Mouse (Mus musculus) left cerebral cortex, postnatal 36 days (tissue): ENCODE data around the gene Cbll1. TPM values are rescaled to one million over a fixed set of nuclear protein-coding genes. Genes with fewer than 3 reads are reported as not detected.
"Not testable (repeated sequence)": the region's sequence is repeated elsewhere in the genome, so short reads cannot be mapped to it uniquely, and the experiment has no call there.

Source experiments
- DNase-seq, 2 experiments: peaks; one replicate each; pipeline ENCODE4 v3.0.0; 2021 to 2022; ENCODE audit warnings: low spot score in 2 of 2, mixed read lengths in 1 of 2
- intact Hi-C: fragments of 180-260 bp; cut with DNase I; formaldehyde crosslinking; loops from one replicate; pipeline ENCODE4 v1.15.1; 2025
- total RNA-seq, 2 experiments: library from RNA; stranded (reverse); gene quantifications; 2 replicates each; pipeline ENCODE4 v1.2.3; 2021

Cbll1 gene
- total RNA-seq, 2 experiments from 2014 or later, result 19.8 to 24.8 TPM

DNA sequence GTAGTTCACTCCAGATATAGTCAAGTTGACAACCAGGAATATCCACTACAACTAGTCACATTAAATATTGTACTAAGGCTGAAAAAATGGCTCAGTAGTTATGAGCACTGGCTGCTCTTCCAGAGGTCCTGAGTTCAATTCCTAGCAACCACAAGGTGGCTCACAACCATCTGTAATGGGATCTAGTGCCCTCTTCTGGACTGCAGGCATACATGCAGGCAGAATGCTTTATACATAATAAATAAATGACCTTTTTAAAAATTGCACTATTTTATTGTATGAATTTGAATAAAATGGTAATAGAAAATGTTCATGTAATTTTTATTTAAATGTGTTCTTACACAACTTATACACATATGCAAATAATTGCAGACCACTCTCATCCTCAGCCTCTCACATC lies 3.8 kb upstream of the Cbll1 start:
- intact Hi-C loops, result loop anchor here (10.0 kb wide), 1 partner anchor 132 kb away; the partner anchor contains the start of gene Bcap29

DNA sequence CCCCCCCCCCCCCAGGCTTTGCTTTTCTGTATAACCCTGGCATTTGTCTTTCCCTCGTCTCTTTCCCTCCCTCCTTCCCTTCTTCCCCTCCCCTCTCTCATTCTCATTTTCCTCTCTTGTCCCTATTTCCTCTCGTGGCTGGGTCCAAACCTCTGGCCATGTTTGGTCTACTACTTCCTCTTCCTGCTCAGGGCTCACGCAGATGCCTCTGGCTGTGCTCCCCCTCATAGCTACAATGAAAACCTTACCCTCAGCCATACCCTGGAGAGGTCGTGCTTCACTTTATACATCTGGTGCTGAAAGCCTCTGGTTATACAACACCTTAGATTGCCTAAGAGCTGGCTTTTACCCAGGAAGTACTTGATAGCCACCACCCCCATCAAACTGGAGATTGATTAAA lies 1.9 kb upstream of the Cbll1 start:
- intact Hi-C loops, result loop anchor here (10.0 kb wide), 1 partner anchor 134 kb away; the partner anchor contains the start of gene Bcap29
- no peak for DNase-seq

More for the DNA sequence above, 3.8 kb upstream of the Cbll1 start:
- DNase-seq, result no peak

DNA sequence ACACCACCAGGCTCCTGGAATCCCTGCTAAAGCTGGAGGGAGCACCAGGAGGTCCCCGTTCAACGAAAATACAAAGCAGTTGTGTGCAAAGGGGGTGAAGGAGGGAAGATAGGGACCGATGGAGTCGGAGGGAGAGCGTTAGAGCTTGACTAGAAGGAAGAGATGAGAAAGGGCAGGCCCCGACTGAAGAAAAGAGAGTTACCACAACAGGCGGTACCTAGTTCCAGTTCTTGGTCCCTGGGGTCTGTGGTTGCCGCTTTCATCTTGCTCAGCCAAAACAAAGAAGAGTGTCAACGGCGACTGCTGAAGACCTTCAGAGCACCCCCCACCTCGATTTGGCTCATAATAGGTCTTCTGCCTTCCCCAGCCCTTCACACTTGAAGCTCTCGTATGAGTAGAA lies 780 bp upstream of the Cbll1 start:
- no peak for DNase-seq
- intact Hi-C loops, result loop anchor here (10.0 kb wide), 1 partner anchor 135 kb away; the partner anchor contains the start of gene Bcap29

DNA sequence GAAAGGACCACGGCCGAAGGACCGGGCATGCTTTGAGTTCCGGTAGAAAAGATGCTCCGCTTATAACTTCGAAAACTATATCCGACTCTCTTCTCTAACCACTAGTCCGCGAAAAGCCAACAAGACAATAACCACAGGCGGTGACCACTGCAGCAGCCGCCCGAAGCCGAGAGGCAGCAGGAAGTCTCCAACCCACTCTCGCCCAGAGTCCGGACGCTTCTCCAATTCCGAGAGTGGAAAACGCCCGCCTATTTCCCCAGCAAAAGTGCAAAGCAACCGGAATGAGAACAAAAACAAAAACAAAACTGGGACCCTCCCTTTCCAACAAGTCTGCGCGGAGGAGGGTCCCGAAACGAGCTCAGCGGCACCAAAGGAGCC lies 491 bp downstream of the Cbll1 start:
- no peak for DNase-seq

DNA sequence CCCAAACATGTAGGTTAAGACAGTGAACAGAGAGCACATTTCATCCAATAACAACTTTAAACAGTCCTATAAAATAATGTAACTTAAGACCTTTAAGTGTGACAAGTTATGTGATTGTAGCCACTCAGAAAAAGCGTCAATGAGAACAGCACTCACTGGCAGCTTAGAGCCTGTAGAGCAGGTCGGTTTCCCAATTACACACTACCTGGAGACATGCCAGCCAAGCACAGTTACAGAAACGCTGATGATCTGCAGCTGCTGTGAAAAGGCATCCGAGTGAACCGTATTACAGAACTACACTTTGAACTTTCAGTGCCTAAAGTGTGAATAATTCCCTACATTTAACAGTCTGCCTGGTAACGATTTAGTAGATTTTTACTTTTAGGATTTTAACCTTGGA lies 13.0 kb downstream of the Cbll1 start:
- intact Hi-C loops, result no loop called here
- no peak for DNase-seq

More for the DNA sequence above, 491 bp downstream of the Cbll1 start:
- intact Hi-C loops, result loop anchor here (10.0 kb wide), 1 partner anchor 124 kb away; no protein-coding TSS in a partner anchor

DNA sequence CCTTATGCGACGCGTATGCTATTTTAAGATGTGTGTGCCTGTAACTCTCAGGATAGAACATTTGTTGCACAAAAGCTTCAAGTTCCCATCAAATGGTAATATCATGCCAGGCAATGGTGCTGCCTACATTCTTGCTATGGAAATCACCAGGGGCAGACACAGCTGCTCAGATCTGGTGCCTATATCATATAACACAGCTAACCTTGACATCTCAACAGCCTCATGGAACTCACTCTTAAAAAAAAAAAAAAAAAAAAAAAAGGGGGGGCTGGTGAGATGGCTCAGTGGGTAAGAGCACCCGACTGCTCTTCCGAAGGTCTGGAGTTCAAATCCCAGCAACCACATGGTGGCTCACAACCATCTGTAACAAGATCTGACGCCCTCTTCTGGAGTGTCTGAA lies 21.2 kb downstream of the Cbll1 start:
- DNase-seq, intact Hi-C loops: not testable (repeated sequence)

DNA sequence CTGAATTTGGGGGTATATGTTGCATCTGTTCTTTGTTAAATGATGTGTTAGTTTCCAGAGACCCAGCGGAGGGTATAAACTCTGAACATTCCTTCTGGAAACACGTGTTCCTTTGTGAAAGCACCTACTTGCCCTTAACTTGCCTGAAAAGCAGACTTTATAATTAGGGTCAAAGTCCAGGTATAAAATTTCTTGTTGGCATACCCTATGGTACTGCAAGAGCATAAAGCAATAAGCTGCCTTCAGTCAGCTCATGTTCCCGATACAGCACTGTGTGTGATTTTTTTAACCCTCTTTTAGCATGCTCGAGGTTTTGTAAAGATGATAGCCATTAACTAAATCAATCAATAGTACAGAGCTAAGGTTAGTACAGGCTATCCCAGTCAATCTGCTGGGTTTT lies 36.8 kb downstream of the Cbll1 start:
- intact Hi-C loops, result loop anchor here (10.0 kb wide), 1 partner anchor 88 kb away; no protein-coding TSS in a partner anchor
- no peak for DNase-seq

DNA sequence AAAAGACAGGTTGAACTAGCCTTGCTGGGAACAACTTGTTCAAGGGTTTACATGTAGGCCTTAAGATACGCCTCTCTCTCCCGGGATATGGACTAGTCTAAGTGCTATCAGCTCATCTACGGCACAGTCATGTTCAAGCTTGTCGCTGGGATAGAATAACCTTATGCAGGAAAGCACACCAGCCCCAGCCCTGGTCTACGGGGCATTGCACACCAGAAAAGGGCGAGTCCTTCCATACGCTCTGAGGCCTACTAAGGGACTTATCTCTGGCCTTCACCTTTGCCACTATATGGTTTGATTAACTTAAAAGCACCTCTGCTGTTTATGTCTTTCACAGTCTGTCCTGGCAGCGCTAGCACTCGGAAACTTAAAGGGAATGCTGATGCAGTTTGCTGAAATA lies 38.0 kb downstream of the Cbll1 start:
- intact Hi-C loops, result loop anchor here (10.0 kb wide), 1 partner anchor 87 kb away; no protein-coding TSS in a partner anchor

DNA sequence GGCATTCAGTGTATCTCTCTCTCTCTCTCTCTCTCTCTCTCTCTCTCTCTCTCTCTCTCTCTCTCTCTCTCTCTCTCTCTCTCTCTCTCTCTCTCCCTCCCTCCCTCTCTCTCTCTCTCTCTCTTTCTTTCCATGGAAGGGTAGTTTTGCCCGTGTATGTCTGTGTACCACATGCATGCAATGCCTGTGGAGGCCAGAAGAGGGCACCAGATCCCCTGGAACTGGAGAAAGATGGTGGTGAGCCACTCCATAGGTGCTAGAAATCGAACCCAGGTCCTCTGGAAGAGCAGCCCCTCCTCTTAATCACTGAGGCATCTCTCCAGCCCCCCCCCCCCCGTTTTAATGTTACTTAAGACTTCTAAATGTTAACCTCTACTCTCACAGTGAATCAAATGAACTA lies 39.1 kb downstream of the Cbll1 start:
- intact Hi-C loops, result loop anchor here (10.0 kb wide), 1 partner anchor 85 kb away; no protein-coding TSS in a partner anchor
- not testable (repeated sequence) for DNase-seq

More for the DNA sequence above, 38.0 kb downstream of the Cbll1 start:
- DNase-seq, result no peak

DNA sequence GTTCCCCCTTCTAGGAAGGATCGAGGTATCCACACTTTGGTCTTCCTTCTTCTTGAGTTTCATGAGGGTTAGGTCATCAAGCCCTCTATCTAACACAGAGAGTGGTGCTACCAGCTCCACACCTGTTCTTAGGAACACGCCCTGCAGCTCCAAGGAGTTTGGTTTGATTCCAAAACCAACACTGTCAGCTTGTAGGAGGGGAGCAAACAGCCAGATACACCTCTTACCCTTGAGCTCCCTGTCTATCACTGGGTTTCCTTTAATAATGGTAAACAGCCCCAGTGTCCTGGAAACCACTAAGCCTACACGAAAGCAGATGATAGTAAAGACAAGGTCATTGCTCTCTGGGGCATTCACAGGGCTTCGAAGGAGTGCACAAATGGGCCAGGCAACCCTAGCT lies 40.9 kb downstream of the Cbll1 start:
- DNase-seq, result no peak
- intact Hi-C loops, result no loop called here

DNA sequence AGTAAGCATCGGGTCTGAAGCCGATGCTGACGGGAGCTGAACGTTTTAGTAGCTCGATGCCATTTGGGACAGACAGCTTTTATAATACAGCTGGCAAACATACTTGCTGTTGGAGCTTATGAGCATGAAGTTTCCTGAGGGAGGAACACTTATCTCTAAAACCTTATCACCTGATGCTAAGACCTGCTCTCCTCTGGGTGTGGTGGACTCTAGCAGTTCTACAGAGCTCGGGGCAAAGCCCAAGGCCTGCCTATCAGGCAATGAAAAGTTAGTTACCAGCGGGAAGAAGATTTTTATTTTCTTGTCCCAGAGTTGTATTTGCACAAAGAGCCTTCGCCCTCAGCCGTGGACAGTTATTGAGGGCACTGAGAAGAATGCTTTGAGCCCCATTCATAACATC lies 43.1 kb downstream of the Cbll1 start:
- DNase-seq, result no peak
- intact Hi-C loops, result no loop called here

DNA sequence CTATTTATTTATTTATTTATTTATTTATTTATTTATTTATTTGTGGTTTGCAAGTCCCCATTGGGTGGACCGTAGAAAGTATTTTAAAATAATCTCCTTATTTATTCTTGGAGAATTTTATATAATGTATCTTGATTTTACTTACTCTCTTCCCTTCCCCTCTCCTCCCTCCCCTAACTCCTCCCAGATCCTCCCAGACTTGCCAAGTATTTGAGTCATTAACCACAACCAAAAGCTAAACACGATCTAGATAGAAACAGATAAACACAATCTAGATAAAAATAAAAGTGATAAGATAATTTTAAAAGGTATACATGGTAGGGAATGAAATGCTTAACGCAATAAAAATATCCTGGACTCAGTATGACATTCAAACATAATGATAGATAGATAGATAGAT lies 50.1 kb downstream of the Cbll1 start:
- intact Hi-C loops, result no loop called here
- DNase-seq, result no peak

DNA sequence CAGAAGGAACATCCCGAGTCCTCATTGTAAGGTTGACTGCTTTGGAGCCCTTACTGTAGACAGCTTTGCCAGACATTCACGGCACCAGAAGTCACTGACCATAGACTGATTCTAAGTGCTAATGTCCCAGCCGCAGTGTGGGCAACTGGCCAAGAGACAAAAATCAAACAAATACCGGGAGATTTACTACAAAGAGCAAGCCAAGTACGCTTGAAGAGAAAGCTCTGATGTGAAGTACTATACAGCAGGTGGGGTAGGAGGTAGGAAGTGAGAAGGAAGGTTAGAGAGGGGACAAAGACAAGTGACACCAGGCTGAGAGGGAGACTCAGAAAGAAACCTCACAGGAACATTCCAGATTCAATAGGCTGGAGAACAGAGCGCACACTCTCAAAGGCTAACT lies 54.6 kb downstream of the Cbll1 start:
- intact Hi-C loops, result no loop called here

DNA sequence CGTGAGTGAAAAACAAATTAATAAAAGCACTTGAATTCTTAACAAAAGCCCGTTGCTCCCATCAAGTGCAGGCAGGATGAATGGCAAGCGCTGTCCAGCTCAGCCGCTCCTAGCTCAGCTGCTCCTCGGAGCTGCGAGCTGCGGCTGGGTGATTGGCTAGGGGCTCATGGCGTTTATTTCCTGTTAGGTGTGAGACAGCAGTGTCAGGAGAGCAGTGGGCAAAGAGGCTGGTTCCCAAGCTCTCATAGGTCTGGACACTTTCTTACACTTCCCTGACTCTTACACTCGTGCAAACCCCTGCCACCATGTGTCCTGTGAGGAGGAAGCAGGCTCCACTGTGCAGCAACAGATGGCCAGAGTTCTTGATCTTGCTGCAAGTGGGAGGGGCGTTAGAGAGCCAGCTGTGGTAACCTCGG lies 55.3 kb downstream of the Cbll1 start:
- intact Hi-C loops, result no loop called here
- DNase-seq, result no peak

More for the DNA sequence above, 54.6 kb downstream of the Cbll1 start:
- DNase-seq, result no peak

DNA sequence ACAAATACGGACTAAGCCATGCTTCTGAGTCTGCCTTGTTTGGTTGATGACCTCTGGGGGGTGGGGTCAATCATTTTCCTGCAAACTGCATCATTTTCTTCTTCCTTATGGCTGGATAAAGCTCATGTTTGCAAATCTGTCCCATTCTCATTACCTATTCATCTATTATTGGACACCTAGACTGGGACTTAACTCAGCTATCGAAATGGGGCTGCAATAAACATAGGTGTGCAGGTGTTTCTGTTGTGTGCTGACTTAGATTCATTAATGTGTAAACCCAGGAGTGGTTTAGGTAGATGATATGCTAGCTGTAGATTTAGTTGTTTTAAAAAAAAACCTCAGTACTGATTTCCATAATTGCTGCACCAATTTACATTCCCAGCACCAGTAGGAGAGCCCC lies 59.8 kb downstream of the Cbll1 start:
- DNase-seq, result no peak
- intact Hi-C loops, result no loop called here

DNA sequence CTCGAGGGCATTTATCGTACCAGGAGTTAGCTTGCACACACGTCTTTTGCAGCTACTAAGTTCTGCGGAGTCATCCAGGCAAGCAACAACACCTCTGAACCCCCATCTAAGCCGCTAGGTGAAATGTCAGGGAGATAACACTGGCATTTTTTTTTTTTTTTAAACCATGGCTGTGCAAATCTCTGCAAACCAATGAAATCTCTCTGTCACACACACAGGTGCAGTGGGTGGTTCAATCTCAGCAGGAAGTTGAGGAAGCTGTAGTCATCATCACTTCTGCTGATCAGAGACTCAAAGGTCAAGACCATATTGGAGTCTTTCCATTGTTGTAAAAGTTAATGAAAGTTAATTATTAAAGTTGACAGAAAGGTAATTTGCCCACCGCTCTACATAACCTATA lies 61.6 kb downstream of the Cbll1 start:
- no peak for DNase-seq
- intact Hi-C loops, result no loop called here

Other genes starting within 250 kb of the Cbll1 start
- 10 to 100 TPM; 12.4 to 16.5 TPM for gene Lamb1, start 234.4 kb downstream of the Cbll1 start, total RNA-seq
- gene Dld, start 148.2 kb downstream of the Cbll1 start, total RNA-seq, result 100 to 1,000 TPM; 107 to 108 TPM
- under 1 TPM; 0.15 to 0.43 TPM for gene Slc26a3, start 108.7 kb downstream of the Cbll1 start, total RNA-seq
- 1 to 10 TPM; 2.0 to 2.4 TPM for gene Slc26a4, start 60.4 kb upstream of the Cbll1 start, total RNA-seq
- gene Bcap29, start 135.0 kb upstream of the Cbll1 start, total RNA-seq, result 10 to 100 TPM; 38.8 to 39.0 TPM
- gene Dus4l, start 155.2 kb upstream of the Cbll1 start, total RNA-seq, result 1 to 10 TPM; 6.5 to 8.3 TPM
- gene Cog5, start 155.3 kb upstream of the Cbll1 start, total RNA-seq, result 10 to 100 TPM; 36.7 to 42.1 TPM
- 10 to 100 TPM; 49.0 to 49.6 TPM for gene Gpr22, start 214.3 kb upstream of the Cbll1 start, total RNA-seq